Mouse (Mus musculus) kidney, postnatal 0 days (tissue): Measurements from ENCODE around the gene Uspl1. TPM values are rescaled to one million over a fixed set of nuclear protein-coding genes. Genes with fewer than 3 reads are reported as not detected.
"Not testable (repeated sequence)": the region's sequence is repeated elsewhere in the genome, so short reads cannot be mapped to it uniquely, and the experiment has no call there.

Source experiments
- ATAC-seq: fragments of 200-750 bp; cut with Nextera tagmentation; replicated peaks from 2 replicates; pipeline ENCODE4 v1.8.0; 2017; ENCODE audit warnings: low read depth, moderate number of reproducible peaks, moderate TSS enrichment, moderate library complexity; ENCODE audit not compliant: low FRiP score
- DNase-seq: peaks from one replicate; pipeline ENCODE4 v3.0.0-alpha.2; 2016; ENCODE audit warnings: low spot score
- H3K27ac ChIP-seq: fragments of 300-500 bp; sonication (generic); 2 replicates; pipeline ENCODE4 v1.5.1; 2014; ENCODE audit warnings: mild to moderate bottlenecking
- H3K27me3 ChIP-seq: fragments of 300-500 bp; sonication (generic); 2 replicates; pipeline ENCODE4 v1.6.1; 2014; ENCODE audit warnings: low read length, mixed read lengths; ENCODE audit not compliant: insufficient read depth
- H3K36me3 ChIP-seq: fragments of 300-500 bp; sonication (generic); 2 replicates; pipeline ENCODE4 v1.6.1; 2014; ENCODE audit warnings: low read length, mixed read lengths; ENCODE audit not compliant: insufficient read depth
- H3K4me1 ChIP-seq: fragments of 300-500 bp; sonication (generic); replicated peaks from 2 replicates; pipeline ENCODE4 v1.6.1; 2014; ENCODE audit warnings: antibody characterized with exemption, low read length, mixed read lengths; ENCODE audit not compliant: insufficient read depth
- H3K4me2 ChIP-seq: fragments of 300-500 bp; sonication (generic); 2 replicates; pipeline ENCODE4 v1.6.1; 2014; ENCODE audit warnings: mild to moderate bottlenecking, low read length, moderate library complexity, mixed read lengths
- H3K4me3 ChIP-seq: fragments of 300-500 bp; sonication (generic); replicated peaks from 2 replicates; pipeline ENCODE4 v1.5.1; 2014; ENCODE audit warnings: low read depth, low read length
- H3K9ac ChIP-seq: fragments of 300-500 bp; sonication (generic); 2 replicates; pipeline ENCODE4 v1.6.1; 2014; ENCODE audit warnings: low read depth, low read length
- H3K9me3 ChIP-seq: fragments of 300-500 bp; sonication (generic); replicated peaks from 2 replicates; pipeline ENCODE4 v1.6.1; 2016; ENCODE audit warnings: low read length, inconsistent platforms, mixed read lengths
- CTCF ChIP-seq: IDR thresholded peaks from 2 replicates; pipeline ENCODE4 v1.5.1; 2016; ENCODE audit warnings: antibody characterized with exemption, low read depth, mild to moderate bottlenecking, moderate library complexity
- WGBS: fragments of 180-500 bp; shearing (Covaris S2); extraction: QIAGEN DNeasy Blood & Tissue Kit; methylation state at CpG from one replicate; pipeline ENCODE4 v1.1.7; 2014; 5-methylcytosine and 5-hydroxymethylcytosine counted together
- polyA plus RNA-seq: library from polyadenylated mRNA; unstranded; fragments of >200 nt; fragmentation: Nextera tagmentation; extraction: Ambion mirVana; gene quantifications from 2 replicates; pipeline ENCODE4 v1.2.1, GENCODE M21; 2015

Uspl1 gene
- polyA plus RNA-seq = 29.2 and 33.6 TPM in 2 replicates

DNA sequence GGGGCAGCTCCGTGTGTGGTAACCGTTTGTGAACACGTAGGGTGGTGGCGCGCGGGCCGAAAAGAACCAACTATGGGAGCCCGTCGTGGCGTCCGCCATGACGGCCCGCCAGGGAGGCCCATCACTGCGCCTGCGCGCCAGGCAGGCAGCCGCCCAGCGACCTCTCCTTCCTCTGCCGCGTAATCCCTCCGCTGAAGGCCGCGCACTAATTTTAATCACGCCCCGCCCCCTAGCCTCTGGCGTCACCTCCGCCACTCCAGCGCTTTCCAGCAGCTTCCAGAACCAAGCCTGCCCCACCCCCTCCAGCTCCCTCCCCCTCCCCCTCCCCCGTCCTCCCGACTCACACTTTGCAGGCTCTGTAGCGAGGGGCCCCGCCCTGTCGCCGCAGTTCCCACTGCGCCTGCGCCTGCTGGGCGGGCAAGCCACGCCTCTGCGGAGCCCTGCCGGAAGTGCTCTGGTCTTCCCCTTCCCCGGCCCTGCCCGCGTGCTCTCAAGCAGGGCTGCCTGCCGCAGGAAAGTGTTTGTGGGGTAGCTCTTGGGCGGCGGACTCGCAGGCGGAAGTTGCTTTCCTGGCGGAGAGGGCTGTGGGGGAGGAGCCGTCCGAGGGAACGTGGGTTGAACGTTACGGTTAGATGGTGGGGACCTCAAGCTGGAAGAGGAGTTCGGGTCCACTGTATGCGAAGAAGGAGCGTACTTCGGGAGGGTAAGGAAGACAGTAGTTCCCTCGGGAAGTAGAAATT lies at the start of gene Uspl1, which contains the start of gene Hmgb1:
Uspl1 (plus strand) TSS at position 247 of the 740 bp plus-strand sequence.
Hmgb1 (minus strand) TSS at position 386 of the 740 bp plus-strand sequence.
- Histone ChIP-seq H3K9me3 (no peaks in the 10 kb centered on the region), H3K36me3 (peaks cover 5% of the 10 kb centered on the region; the same call in 1 of the 2 replicates)
- TF ChIP-seq CTCF = 0 out of 2 replicates have a peak, but pooled peaks have one; percentile 14

DNA sequence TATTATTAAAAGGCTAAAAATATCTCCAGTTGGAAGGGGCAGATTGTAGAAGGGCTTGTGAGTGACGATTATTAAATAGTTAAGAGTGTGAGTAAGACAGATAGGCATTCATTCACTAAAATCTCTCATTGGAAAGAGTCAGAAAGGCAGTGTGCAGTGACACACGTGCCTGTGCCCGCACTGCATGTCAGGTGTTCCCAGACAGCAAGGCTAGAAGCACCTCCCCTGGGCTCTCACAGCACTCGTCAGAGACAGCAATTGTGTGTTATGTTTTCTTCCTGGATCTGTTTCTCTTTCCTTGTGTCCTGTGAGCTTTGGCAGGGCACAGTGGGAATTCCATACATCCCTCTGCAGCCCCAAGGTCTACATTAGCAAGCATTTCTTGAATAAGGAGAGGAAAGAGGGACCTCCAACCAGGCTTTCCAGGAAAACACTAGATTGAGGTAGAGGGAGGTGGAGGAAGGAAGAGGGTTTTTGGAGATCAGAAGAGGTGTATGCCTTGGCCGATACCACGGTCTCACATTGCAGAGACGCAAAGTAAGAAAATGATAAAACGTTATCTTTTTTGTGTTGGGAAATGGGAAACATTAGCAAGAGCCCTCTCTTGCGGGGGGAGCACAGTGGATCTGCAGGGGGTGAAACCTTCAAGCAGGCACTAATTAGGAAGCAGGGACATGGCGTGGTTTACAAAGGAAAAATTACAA lies 49.2 kb upstream of the Uspl1 start:
- no peak for TF ChIP-seq CTCF
- Histone ChIP-seq H3K4me1 (no peaks in the 10 kb centered on the region), H3K27ac (no peak overlapping the region), H3K9me3 (no peaks in the 10 kb centered on the region), H3K27me3 (no peaks in the 10 kb centered on the region), H3K36me3 (no peaks in the 10 kb centered on the region), H3K9ac (no peak overlapping the region), H3K4me3 (no peak overlapping the region), H3K4me2 (no peak overlapping the region)
- 75% methylated on average over 10 of the region's 10 CpGs for WGBS
- no peak for DNase-seq
- no peak for ATAC-seq

More for the DNA sequence above, at the start of gene Uspl1, which contains the start of gene Hmgb1:
- Histone ChIP-seq H3K4me2 (peak within 1 kb of the TSS; percentile 72), H3K9ac (peak within 1 kb of the TSS; percentile 83), H3K27me3 (no peaks in the 10 kb centered on the region), H3K27ac (peak within 1 kb of the TSS; percentile 95), H3K4me1 (peaks cover 12% of the 10 kb centered on the region), H3K4me3 (peak within 1 kb of the TSS; percentile 82)
- ATAC-seq (peak; percentile 98), DNase-seq (peak; percentile 99)
- WGBS = 1% methylated on average over 59 of the region's 59 CpGs

DNA sequence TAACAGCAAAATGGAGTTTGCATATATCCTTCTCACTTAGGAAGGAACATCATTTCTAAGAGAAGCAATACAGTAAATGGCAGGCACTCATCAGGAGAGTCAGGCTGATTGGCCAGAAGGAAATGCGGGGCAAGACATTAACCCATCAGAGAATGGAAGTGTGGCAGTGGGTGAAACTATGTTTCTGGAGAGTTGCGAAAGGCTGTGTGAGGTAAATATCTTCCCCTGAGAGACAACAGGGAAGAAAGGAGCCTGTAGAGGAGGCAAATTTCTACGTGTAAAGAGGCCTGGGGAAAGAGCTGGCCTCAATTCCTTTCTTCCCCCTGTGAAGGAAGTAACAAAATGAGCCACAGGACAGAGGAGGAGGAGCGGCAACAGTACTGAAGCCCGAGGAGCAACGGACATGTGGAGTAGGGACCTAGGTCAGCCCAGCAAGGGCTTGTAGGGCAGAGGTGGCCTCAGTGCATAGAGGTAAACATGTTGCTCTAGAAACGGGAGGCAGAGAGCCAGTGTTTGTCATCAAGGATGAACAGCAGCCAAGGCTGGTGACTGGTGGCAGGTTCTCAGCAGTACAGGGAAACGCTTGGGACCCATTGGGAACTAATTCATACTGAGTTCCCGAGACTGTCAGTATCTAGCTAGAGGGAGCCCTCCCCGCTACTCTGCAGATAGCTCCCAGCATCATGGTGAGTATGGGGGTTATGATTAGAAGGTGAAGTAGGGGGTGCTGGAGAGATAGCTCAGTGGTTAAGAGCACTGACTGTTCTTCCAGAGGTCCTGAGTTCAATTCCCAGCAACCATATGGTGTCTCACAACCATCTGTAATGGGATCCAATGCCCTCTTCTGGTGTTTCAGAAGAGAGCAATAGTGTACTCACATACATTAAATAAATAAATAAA lies 48.4 kb upstream of the Uspl1 start:
- H3K4me2 ChIP-seq = no peak overlapping the region
- H3K4me3 ChIP-seq = no peak overlapping the region
- ATAC-seq = no peak
- no peak for DNase-seq
- H3K4me1 ChIP-seq = no peaks in the 10 kb centered on the region
- TF ChIP-seq CTCF = no peak
- no peaks in the 10 kb centered on the region for H3K9me3 ChIP-seq
- no peak overlapping the region for H3K9ac ChIP-seq
- no peak overlapping the region for H3K27ac ChIP-seq
- no peaks in the 10 kb centered on the region for H3K36me3 ChIP-seq
- 80% methylated on average over 10 of the region's 10 CpGs for WGBS
- H3K27me3 ChIP-seq = no peaks in the 10 kb centered on the region

DNA sequence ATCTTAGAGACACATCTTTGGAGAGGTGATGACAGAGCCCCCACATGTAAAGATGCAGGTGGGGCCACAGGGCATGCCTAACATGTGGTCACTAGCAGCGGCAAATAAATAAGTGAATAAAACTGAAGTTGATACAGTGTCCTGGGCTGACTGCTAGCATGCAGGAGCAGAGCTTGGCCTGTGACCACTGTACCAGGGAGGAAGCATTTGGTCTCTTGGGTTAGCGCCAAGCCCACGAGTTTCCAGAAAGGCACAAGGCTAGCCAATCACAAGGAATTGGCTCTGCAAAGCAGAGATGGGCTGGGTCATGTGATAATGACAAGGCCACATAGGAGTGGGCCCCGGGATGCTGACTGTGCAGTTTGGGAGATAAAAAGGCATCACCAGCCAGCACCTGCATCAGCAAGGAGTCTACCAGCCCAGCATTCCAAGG lies 47.2 kb upstream of the Uspl1 start:
- no peaks in the 10 kb centered on the region for H3K4me1 ChIP-seq
- ATAC-seq (no peak), DNase-seq (no peak)
- no peak overlapping the region for H3K9ac ChIP-seq
- no peaks in the 10 kb centered on the region for H3K36me3 ChIP-seq
- WGBS = 67% methylated on average over 4 of the region's 4 CpGs
- no peak overlapping the region for H3K4me3 ChIP-seq
- no peak for TF ChIP-seq CTCF
- H3K27me3 ChIP-seq = no peaks in the 10 kb centered on the region
- no peak overlapping the region for H3K4me2 ChIP-seq
- H3K9me3 ChIP-seq = no peaks in the 10 kb centered on the region
- no peak overlapping the region for H3K27ac ChIP-seq

DNA sequence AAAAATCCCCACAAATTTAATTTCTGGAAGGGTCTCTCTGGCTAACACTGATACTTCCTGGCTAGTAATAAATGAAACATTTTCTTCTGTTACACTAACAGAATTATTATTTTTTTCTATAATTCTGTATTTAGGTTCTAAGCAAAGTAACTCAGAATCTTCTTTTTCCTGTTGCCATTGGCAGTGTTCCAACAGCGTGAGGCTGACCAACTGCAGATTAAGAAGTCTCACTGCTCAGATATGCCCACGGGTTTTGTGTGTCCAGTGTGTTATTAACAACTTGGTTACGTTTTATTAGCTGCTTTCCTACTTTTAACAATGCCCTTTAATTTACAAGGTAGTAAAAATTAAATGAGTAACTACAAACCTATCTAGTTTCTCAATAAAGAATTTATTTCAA lies 46.7 kb upstream of the Uspl1 start:
- no peak overlapping the region for H3K27ac ChIP-seq
- no peak overlapping the region for H3K4me2 ChIP-seq
- no peak for ATAC-seq
- TF ChIP-seq CTCF = no peak
- H3K9ac ChIP-seq = no peak overlapping the region
- no peaks in the 10 kb centered on the region for H3K9me3 ChIP-seq
- H3K4me1 ChIP-seq = no peaks in the 10 kb centered on the region
- H3K27me3 ChIP-seq = no peaks in the 10 kb centered on the region
- WGBS = 22% methylated on average over 3 of the region's 3 CpGs
- no peaks in the 10 kb centered on the region for H3K36me3 ChIP-seq
- H3K4me3 ChIP-seq = no peak overlapping the region
- peak; percentile 31 for DNase-seq

DNA sequence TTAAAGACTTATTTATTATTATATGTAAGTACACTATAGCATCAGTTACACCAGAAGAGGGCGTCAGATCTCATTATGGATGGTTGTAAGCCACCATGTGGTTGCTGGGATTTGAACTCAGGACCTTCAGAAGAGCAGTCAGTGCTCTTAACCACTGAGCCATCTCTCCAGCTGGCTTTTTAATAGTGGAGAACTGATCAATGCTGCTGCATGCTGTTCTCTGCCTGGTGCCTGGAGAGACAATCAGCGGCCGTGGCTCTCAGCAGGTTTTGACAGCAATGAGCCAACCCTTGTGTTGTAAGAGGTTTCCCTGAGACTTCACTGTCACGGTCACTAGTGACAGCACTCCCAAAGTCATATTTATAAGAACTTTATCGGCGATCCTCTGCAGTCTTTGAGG lies 46.1 kb upstream of the Uspl1 start:
- not testable (repeated sequence) for H3K36me3 ChIP-seq, DNase-seq, H3K9me3 ChIP-seq, H3K4me2 ChIP-seq, ATAC-seq, H3K27me3 ChIP-seq, H3K4me1 ChIP-seq, H3K27ac ChIP-seq, H3K4me3 ChIP-seq, H3K9ac ChIP-seq
- 93% methylated on average over 6 of the region's 6 CpGs for WGBS
